Mouse (Mus musculus) embryo, embryonic 11 days (tissue): ENCODE results near the gene Egflam.

Source experiments
- DNase-seq: peaks from one replicate; pipeline ENCODE4 v3.0.0-alpha.2; 2015

Egflam gene

DNA sequence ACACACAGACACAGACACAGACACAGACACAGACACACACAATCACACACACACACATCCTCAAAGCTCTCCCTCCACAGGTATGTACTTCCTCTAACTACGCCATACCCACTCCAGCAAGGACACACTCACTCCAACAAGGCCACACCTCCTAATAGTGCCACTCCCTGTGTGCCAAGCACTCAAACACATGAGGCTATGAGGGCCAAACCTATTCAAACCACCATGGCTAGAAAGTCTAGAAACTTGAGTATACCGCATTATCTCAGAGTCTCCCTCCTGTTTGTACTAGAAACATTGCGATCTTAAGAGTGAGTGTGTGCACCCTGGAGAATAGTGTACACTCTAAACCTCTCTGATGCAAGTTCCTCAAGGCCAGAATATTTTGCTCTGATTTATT lies 182.3 kb downstream of the Egflam start:
- no peak for DNase-seq

DNA sequence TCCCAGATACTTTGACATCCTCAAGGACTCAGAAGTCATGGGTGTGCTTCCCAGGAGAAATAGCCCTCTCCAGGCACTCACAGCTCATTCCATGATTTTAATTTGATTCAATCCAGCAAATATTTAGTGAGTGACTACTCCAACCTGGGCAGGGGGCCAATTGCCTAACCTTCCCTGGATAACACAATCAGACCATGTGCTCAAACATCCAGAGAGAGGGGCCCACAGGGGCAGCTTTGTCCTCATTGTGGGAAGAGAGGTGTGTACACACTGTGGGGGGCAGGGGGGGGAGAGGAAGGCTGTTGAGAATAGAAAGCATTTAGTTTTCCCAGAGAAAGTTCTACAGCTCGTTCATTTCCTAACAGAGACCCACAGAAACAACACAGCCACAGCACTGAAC lies 184.5 kb downstream of the Egflam start:
- no peak for DNase-seq

DNA sequence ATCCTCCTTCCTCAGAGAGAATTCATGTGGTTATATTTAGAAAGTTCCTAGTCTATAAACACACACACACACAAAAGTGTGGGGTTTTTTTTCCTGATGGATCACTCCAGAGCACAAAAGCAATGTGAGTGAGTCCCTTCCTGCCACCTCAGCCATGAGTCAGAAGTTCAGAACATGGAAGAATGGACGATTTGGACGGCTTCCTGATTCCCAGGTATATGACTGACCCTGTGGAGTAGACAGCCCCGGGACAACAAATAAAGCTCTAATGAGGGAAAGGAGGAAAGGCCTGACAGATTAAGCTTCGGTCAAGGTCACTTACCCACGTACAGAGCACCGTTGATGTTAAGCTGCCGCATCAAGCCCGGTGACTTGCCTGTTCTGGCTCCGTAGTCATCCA lies 190.0 kb downstream of the Egflam start:
- DNase-seq, result no peak

DNA sequence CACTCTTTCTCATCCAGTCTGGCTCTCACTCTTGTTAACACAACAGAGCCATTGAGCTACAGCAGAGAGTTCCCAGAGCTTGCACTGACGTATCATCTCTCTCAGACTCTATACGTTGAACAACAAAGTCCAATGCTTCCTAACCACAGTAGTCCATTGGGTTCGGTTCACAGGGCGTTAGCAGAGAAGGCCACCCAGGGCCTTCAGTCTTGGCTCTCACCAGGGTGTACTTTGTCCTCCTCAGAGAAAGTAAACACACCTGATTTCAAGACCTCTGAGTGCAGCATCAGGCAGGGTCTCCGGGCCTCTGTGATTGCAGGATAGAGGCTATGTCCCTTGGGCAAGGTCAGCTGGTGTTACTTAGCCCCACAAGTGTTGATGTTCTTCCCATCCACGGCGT lies 190.9 kb downstream of the Egflam start:
- DNase-seq, result no peak

DNA sequence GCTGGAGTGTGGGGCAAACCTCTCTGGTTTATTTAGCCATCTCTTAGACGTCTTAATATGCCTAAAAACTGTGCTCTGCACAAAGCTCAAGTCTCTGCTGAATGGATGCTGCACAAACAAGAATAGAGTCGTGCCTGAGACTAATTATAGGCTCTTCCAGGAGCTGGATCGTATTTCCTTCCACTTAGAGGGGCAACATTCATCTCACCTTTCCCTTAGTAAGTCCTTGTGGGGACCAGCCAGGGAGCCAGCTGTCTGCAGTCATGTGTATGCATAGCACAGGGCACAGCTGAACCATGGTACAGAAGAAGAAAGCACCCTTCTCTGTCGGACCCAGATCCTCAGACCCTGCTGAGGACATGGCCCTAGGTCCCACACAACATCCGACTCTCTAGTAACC lies 192.1 kb downstream of the Egflam start:
- peak; percentile 48 for DNase-seq

DNA sequence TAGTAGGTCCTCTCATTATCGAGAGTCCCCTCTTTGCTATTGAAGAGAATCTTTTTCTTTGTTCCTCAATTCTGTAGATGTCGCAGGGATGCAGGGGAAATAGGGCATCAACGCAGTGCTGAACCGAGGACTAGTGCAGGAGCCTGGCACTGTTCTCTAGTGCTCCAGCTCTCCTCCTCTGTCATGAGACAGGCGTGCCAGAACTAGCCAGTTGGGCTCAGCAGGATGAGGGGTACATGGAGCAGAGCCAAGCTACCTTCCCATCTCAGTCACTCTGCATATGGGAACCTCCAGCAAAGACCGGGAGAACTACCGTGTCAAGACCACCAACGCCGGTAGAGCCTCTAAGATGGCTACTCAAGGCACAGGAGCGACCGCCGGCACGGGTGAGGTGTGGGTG lies 193.3 kb downstream of the Egflam start:
- no peak for DNase-seq

DNA sequence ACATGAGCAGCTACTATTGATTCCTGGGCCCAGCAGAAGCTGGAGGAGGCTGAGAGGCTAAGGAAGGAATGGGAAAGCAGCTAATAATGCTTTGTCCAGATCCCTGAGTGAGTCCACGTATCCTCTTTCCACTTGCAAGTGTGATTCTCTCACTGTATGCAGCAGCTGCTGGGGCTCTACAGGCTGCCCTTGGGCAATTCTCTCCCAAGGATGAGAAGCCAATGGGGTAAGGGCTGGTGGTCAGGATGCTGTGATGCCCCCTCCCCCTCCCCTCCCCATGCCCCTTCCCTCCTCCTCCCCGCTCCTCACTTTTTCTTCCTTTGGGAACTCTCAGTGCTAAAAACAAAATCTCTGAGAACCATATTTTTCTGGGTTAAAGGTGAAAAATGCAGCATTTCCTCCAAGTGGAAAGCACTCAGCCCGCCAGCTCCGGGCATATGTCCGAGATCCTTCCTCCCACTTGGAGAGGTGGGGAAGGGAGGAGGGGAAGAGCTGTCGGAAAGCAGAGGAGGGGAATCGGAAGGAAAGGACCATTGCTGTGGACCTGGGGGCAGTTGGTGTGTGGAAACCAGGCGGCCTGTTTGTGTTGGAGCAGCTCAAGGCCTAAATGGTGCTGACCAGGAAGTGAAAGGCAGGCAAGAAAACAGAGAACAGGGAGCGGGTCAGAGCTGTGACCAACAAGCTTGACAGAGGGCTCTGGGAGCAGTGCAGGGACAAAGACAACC lies 194.4 kb downstream of the Egflam start:
- DNase-seq, result peak; percentile 22

DNA sequence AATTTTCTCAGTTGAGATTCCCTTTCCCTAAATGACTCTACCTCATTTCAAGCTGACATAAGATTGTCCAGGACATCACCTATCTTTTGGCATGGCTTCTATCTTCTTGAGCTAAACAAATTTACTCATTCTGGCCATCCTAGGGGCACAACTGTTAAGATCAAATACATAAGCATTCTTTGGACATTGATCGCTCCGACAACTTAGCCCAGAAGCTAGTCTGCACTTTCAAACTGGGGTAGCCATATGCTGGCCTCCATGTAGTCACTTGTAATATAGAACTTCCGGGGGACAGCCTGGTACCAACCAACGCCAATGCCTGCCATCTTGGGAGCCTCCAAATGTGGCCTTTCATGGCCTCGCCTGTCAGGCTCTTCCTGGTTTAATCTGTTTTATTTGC lies 195.2 kb downstream of the Egflam start:
- DNase-seq, result no peak

DNA sequence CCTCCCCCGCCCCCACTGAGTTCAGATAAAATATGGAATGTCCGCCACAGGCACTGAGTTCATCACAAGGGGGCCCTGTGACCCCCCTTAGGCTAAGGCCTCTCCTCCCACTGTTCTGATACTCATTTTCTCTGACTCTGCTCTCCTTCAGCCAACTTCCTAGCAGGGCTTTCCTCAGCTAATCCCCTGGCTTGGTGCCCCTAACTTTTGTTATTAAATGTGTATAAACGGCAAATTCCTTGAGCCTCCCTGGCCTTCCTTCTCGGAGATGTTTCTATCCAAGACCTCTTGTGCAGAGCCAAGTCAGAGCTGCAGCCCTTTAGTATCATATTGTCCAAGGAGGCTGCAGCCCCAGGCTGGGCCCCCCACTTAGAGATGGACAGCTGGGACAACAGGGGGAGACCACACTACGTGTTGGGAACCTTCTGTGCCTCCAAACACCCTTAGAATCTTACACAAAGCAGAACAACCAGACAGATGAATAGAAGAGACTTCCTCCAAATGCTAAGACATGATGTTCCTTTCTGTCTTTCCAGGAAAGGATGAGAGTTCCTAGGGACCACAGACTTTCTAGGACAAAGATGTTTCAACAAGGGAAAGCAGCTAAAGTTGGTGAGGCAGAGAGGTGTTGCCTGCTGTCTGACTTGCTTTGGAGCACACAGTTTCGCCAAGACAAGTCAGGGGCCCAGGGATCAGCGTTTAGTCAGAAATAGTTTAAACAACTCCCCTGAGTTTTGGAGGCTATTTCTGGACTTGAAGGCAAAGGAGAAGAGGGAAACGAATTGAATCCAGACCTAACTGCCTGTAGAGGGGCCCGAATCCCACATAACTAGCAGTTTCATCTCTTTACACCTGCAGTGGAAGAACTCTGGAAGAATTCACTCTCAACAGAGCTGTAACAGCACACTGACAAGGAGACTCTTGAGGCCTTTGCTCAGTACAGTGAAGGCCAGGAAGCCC lies 196.5 kb downstream of the Egflam start:
- DNase-seq, result no peak

DNA sequence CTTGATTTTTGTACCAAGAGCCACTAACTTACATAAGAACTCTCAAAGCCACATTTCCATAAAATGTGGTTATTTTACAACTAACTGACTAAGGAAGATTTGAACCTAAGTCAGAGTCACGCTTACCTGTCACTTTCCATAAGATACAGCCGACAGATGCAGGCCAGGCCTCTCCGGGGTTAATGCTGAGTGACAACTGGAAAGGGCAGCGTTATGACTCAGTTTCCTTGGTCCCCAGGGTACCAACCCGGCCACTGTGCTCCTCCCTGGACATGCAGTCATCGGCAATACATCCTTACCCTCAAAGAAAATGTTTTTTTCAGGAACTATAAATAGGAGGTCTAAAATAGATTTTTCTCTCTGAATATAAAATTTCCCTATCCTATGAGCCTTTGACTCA lies 197.9 kb downstream of the Egflam start:
- DNase-seq, result no peak

DNA sequence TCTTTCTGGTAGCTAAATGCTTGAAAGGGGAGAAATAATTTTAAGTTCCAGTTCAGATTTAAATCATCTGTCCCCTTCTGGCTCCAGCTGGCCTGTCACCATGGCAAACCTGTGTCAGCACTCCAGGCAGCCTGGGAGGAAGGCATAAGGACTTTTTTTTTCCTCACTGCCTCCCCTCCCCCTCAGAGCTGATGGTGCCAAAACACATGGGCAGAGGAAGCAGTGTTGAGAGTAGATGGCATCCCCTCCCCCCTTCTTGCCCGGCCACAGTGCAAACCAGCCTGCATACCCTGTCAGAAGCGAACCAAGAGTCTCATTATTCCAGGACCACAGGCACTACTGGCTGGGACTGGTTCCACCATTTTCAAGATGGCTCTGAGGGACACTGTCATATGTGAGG lies 199.4 kb downstream of the Egflam start:
- DNase-seq, result peak; percentile 58

DNA sequence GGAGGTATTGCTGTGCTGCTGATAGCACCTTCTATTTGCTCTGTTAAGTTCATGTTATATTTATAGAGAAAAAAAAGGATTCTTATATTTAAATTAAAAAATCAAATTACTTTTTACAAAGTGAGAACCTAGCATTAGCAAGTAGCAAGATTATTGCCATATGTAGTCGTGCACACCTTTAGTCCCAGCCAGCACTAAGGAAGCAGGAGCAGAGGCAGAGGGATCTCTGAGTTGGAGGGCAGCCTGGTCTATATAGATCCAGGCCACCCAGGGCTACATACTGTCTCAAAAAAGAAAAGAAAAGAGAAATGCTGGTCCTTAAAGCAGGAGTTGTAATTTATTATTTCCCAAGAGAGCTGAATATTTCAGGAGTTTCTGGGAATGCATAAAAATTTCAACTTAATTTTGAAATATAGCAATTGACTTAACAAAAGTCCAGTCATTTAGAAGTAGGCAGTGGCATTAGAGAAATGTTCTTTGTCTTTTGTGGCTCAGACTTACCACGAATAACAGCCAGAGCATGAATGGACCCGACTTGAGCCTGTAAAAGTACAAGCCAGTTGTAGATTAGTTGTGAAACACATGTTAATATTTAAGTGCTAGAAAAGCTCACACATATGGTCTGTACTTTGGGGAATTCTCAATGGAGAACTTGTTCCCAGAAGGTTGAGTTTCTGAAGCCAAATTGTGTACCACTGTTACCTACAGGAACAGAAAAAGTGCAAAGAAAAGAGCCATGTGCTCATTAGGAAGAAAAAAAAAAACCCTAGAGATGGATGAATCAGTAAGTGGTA lies 200.3 kb downstream of the Egflam start:
- no peak for DNase-seq

DNA sequence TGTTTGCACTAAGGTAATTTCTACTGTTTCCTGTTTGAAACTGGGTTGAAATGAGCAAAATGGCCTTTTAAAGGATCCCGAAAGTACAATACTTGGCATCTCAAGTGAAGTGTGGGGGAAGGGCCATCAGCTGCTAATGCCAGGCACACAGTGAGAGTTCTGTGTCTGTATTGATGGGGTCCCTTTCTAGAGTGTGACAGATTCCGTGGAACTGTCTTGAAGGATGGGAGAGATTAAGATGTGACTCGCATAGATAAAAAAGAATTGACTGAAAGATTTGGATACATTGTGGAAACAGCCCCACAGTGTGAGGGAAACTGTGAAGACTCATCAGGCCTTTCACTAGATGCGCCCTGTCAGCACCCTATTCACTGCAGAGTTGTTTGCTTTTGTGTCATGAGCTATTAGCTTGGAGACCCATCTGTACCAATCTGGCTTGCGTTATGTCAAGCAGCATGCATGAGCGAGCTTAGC lies 203.4 kb downstream of the Egflam start:
- DNase-seq, result peak; percentile 63

DNA sequence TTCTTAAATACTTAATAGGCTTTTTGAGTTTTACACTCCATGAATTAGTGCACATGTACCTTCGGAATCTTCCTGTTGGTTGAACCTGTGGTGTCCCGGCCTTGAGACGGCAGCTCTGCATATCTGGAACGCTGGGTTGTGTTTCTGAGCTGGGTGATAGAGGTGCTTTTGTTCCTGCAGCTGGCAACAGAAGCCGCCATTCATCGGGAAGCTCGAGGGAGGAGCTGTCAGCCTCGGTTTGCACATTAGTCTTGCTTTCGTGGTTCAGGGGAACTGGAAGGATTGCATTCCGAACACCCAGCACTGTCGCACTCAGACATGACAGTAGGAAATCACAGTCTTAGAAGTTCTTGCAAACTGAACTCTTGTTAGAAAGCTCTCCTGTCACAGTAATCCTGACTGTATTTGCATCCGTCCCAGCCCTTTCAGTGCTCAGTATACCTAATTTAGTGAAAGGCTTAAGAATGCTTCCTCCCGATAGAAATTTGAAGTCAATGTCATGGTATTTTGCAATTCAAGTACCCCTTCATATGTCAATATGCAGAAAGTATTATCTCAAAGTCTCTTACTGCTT lies 204.0 kb downstream of the Egflam start:
- DNase-seq, result peak; percentile 76

DNA sequence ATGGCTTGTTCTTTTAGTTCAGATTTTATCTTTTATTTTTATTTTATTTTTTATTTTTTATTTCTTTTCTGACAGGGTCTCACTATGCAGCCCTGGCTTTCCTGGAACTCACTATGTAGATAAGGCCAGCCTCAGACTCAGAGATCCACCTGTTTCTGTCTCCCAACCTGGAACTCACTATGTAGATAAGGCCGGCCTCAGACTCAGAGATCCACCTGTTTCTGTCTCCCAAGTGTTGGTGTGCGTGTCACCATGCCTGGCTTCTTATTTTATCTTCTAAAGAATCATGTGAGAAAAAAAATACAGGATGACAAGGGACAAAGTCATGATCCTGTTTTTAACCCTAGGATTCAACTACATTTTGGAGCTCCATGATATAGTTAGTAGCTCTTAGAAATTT lies 205.6 kb downstream of the Egflam start:
- no peak for DNase-seq

DNA sequence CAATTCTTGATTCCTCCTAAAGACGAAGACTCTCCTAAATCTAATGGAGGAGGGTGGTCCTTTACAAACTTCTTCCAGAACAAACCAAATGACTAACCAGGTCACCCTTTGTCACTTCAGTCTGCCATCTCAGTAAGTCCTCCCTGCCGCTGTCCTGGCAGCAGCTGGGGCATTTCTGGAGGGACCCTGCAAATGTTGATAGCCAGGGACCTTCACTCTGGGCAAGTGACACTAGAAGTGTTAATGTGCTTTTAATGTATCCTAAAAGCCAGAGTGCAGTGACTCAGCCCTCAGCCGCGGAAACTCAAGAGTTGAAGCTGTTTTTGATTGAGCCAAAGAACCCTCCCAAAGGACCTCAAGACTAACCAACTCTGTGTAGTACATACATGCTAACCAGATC lies 207.1 kb downstream of the Egflam start:
- DNase-seq, result no peak

DNA sequence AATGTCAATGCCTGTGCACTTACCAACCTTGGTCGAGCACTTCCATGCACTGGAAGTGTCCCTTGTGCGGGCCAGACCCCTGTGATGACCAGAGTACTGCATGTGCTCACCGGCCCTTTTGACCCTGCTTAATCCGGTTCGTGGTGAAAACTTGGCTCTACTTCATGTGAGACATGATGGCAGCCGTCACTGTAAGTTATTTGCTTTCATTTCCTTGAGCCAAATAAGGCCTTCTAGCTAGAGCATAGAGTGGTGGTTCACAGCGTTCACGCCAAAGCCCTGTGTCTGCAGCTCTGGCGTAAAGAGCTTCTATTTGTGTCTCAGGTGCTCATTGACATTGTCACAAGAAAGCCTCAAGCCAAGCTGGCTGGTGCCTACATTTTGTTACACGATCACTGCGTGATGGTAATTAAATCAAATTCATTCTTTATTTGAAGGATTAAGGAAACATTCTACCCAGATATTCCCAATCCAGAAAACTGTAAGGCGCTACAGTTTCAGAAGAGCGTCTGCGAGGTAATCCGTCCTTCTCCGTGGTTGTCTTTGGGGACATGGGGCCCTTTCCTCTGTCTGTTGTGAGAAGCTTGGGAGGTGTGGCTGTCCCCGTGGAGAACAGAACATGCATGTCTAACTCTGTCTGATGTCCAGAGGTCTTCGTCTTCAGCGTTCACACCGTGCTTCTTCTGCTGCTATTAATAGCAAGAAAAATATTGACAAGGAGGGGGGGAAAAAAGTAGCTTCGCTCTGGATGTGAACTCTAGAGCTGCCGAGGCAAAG lies 208.3 kb downstream of the Egflam start:
- no peak for DNase-seq

DNA sequence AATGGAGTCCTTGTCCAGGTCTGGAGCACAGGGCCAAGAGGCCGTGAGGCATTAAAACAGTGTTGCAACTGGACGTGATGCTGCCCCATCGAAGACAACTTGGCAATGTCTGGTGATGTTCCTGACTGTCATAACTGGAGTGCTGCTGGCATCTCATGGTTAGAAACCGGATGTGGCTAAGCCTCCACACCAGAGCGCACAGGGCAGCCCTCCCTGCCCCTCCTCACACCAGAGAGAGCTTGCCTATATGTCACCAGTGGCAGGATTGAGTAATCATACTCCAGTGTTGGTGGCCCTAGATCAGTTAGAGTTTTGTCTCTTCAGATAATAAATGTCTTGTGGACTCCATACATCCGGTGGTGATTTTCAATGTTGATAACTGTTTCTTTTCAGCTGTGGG lies 210.5 kb downstream of the Egflam start:
- DNase-seq, result no peak

DNA sequence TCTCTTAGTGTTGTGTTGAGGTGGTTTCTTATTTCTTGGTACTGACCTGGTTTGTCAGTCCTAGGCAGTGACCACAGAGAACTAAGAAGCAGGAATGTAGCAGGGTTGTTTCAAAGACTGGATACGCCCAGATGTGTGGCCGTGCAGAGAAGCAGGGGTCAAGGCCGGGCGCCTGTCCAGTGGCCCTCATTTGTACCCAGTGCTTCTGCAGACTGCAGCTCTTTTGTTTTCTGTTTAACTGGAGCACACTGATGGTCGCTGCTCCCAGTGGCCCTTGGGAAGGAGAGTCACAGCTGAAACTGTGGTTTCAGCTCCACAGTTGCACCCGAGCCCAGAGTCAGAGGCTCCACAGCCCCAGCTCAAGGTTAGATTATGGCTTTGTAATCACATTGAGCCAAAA lies 217.6 kb downstream of the Egflam start:
- DNase-seq, result no peak

DNA sequence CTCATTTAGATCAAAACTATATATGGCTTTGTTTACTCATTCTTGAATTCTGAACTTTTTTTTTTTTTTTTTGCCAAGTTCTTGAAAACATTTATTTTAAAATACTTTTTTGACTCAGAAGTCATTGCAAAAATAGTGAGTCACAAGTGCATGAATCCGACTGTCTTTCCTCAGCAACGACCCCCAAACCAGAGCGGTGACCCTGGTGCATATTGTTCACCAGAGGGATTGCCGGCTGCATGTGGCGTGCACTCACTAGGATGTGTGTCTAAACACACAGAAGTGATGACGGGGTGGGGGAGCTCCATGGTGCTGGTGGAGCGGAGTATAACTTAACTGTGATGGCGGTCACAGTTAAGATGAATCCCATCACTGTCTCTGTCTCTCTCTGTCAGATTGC lies 224.4 kb downstream of the Egflam start:
- DNase-seq, result no peak

DNA sequence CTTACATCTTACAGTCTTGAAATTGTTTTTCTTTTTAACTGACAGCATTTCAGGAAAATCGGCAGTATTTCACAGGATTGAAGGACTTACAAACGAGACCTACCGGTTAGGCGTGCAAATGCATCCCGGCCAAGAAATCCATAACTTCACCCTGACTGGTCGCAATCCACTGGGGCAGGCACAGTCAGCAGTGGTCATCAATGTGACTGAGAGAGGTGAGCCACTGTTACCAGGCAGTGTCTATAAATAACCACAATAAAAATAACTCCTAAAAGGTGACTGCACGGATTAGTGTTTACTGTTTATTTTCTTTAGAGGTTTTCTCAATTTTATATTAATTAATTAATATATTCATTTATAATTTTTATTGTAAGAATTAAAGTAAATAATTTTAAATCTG lies 224.8 kb downstream of the Egflam start:
- no peak for DNase-seq

DNA sequence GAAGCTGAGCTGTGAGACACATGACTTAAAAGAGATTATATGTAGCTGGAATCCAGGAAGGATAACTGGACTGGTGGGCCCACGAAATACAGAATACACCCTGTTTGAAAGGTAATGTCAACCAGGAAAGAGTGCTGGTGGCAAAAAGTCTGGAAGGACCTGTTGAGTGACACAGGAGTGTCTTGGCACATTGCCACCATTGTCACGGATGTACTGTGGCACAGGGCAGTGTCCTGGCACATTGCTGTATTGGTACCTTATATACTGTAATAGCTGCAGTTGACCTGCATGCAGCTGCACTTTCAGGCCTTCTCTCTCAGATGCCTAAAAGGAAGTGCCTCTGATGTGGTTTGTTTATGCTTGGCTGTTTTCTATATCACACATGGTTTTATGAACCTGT lies 225.3 kb downstream of the Egflam start:
- no peak for DNase-seq
